Mouse (Mus musculus) heart, postnatal 0 days (tissue): ENCODE data around the gene Kctd19.

Experiments
- CTCF ChIP-seq: IDR thresholded peaks from 2 replicates; pipeline ENCODE4 v1.5.1; 2016; ENCODE audit warnings: antibody characterized with exemption, control low read depth, low read depth
- EP300 ChIP-seq: IDR thresholded peaks from 2 replicates; pipeline ENCODE4 v1.6.1; 2016; ENCODE audit warnings: antibody characterized with exemption, low read depth

DNA sequence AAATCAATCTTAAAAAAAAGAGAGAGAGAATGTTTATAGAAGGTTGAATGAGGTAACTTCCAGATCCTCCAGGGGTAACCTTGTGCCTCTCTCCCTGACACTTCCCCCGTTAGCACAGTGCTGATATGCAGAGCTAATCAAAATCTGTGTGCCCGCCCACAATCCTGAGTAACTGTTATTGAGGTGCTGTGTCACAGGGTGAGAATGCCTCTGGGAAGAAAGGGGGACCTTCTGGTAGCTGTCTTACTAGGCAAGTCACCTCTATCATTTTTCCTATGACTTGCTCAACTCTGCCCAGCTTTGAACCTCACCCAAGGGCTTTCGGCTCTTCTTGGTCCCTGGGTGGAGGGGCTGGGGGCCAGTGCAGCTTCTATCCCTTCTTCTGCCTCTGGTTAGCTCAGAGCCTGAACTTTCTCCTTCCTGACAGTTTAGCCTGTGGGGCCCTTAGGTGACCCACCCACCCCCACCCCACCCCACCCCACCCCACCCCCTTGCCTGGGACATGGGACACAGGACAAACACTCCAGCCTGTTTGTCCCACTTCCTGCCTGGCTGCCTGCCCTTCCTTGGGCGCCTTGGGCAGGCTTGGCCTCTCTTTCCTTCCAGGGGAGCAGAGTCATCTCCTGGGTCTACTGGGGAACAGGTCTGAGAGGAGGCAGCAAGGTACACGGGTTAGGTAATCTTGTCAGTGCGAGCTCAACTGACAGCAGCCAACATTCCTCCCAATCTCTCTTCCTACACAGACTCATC is 73.2 kb downstream of the Kctd19 start:
- TF ChIP-seq CTCF (no peak), EP300 (no peak)
